Mouse (Mus musculus) frontal cortex, postnatal 10 days (tissue): ENCODE results near the gene Tpcn1.

Experiments
- DNase-seq, 2 experiments: peaks; one replicate each; pipeline ENCODE4 v3.0.0; 2022; ENCODE audit warnings: low spot score in 2 of 2, mixed read lengths in 1 of 2

The Tpcn1 gene

DNA sequence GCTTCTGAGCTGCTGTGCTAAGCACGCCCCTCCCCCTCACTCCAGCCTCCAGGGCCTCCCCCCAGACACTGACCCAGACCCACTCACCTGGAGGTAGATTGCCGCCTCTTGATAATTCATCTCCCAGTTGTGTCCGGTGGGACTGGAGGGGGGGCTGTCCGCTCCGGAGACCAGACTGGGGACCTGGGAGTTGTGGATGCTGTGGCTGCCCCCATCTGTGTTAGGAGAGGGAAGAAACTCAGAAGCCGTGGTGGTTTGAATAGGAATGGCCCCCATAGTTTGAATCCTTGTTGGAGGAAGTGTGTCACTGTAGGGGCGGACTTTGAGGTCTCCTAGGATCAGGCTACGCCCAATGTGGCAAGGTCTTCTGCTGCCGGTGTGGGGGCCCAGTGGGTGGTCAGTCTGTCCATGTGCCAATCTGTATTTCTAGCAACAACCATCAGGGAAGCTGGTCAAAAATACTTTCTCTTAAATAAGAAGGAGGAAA is 28.3 kb downstream of the Tpcn1 start:
- no peak for DNase-seq

DNA sequence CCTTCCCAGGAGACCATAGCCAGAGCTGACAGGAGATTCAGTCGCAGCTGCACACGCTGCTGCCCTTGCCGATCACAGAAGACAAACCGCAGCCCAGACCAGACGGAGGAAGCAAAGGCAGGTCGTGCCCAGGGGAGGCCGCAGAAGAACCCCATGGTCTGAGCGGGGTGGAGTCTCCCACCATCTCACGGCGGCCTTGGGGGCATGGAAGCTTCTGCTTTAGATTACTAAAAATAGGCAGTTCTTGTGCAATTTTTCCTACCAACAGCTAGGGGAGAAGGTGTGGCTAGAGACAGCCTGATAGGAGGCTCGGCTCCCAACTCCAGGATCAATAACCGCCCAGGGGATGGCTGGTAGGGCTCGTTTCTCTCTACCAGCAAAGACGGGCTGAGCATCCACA is 29.7 kb downstream of the Tpcn1 start:
- no peak for DNase-seq

DNA sequence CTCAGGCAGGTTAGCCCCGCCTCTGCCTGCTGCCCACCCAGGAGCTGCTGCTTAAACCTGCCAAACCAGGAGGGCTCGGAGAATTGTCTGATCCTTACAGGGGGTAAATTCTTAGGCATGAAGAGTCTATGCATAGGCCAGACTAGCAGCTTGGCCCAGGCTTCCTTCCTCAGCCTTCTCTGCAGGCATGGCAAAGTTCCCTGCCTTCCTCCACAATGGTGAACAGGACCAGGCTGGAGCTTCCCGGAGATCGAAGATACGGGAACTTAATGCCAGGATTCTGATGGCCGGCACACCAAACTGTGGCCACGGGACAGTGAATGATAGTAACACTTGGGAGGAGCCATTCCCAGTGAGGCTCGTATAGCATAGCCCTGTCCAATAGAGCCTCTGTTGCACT is 30.4 kb downstream of the Tpcn1 start:
- no peak for DNase-seq

DNA sequence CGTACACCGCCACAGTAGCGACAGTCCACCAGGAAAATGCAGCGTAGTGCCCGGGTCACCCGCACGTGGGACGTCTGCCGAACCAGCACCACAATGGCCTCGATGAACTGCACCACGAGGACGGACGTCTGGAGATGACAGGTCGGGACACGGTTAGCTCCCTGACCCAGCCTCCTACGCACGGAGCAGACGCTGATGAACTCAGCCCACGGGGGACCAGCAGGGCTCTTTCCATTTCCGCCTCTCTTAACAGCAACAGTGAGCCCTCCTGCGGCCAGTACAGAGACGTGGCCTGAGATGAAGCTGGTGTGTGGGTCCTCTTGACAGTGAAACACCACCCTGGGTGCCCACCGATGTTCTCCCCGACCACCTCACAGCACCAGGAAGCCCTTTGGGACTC is 32.6 kb downstream of the Tpcn1 start:
- DNase-seq = no peak

DNA sequence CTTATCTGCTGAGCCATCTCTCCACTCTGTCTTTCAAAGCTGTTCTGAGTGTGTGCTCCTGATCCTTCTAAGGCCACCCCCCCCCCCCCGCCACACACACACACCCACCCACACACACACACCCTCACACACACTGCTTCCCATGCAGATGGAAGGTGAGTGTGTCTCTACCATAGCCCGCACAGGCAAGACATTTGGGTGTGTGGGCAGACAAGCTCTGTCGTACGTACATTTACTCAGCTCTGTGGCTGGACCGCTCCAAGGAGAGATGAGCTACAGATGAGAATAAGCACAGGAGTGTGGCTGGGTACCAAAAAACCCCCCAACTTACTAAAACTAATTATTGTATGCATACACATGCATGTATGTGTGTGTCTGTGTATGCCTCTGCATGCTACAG is 37.8 kb downstream of the Tpcn1 start:
- no peak for DNase-seq

DNA sequence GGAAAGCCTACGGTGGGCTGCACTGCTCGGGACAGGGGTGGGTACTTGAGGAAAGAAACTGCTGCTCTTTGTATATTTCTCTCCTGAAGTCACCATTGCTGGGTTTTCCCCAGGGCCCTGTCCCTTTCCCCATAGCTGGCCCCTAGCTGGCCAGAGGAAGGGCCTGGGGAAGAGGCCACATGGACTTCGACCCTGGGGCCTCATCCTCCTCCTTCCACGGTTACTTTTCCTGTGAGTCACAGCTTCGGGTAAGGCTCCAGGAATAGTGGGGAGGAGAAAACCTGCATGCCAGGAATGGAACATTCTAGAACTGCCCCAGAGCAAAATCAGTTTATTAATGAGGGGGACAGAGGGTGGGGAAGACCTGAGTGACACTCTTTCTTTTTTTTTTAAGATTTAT is 38.3 kb downstream of the Tpcn1 start:
- DNase-seq = no peak

DNA sequence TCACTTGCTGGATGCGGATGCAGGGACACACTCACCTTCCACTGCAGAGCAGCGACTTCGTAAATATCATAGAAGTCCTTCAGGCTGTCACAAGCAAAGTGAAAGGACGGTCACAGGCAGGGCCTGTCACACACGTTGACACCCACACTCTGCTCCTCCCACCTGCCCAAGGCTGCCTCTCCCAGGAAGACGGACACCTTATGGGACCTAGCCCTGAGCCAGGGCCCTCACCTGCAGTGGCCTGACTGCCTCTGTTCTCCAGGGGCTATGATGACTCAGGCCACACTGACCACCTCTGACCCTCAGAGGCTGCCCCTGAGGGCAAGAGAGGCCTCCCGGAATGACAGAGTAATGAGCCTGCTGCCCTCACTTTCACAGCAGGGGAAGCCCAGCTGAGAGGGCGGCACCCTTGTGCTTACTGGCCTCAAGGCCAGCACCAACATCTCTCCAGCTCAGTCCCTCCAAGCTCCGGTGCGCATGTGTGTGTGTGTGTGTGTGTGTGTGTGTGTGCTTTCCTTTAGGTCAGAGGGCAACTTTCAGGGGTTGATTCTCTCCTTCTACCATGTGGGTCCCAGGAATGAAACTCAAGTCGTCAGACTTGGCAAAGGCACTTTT is 40.1 kb downstream of the Tpcn1 start:
- DNase-seq = no peak

DNA sequence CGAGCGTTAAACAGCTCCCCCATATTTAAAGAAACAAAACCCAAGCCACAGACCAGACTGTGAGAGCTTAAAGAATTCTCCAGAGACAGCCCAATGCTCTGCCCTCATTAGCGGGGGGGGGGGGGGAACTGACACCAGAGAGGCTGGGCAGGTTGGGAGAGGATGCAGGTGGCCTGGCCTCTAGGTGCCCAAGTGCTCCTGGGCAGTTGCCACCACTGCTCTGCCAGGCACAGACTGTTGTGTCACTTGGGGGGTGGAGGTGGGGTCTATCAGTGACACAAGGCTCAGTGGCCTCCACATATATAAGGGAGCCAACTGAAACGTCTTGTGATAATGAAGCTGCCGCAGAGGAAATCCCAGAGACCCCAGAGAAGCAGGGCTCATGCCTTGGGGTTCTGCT is 51.8 kb downstream of the Tpcn1 start:
- no peak for DNase-seq

DNA sequence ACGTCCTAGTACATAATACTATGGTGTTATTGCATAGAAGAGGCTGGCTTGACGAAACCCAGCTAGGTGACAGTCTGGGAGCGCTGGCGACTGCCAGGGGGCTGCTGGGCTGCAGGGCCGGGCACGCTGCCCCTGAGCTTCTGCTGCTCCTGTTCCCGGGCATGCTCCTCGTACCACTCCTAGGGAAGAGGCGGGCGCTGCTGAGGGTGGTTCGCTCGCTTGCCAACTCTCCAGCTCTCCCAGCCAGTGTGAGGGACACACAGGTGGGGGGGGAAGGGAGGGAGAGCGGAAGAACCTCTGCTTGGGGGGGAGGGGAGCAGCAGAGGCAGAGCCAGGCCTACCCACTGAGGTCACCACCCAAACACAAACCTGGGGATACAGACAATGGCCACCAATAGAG is 52.4 kb downstream of the Tpcn1 start:
- no peak for DNase-seq

DNA sequence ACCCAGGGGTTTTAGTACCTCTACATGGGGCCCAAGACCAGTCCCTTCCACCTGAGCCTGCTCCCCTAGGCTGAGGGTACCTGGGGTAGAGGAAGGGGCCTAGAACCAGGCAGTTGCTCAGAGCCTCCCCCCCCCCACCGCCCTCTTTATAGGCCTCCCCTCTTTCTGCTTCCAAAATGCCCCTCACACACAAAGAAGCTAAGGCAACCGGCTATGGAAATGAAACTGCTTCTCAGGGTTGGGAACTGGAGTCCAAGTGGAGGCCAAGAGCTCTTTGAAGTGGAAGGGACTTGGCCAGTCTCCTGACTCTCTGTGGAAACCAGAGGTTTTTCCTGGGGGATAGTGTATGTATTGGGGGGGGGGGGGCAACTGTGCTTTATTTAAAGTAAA is 53.8 kb downstream of the Tpcn1 start:
- no peak for DNase-seq

DNA sequence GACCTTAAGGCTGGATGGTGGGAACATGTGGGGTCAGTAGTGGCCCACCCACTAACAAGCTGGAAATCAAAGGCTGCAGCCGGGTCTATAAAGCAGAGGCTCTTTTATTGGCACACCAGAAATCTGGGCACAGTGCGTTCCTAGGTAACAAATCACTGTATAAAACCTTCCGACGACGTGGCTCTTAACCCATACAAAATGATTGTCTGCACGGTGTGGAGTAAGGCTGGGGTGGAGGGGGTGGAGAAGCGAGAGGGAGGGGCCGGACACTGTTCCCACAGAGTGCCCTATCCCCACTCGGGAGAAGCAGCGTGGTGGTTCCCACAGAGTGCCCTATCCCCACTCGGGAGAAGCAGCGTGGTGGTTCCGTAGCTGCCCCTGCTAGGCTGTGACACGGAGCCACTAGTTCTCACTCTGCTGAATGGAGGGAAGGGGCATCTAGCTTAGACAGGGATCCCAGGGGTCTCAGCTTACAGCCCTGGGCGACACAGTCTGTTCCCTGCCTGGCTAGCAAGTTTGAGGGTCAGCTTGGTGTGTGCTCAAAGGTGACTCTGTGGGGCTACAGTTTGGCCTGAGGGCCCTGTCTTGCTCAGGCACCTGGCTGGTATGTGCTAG is 54.3 kb downstream of the Tpcn1 start:
- DNase-seq = no peak

DNA sequence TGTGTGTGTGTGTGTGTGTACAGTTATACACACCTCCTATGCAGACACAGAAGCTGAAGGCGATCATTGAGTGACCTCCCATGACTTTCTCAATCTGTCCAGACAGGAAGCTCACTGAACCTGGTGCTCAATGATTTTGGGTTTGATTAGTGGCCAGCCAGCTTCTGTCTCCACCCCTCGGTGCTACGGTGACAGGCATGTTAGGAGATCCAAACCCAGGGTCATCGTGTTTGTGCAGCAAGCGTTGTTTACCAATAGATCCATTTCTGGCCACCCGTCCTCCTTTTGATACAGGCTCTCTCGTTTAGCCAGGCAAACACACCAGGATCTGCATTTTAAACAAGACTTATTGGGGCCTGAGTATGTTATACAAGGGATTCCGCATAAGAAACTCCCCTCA is 56.8 kb downstream of the Tpcn1 start:
- DNase-seq = no peak

DNA sequence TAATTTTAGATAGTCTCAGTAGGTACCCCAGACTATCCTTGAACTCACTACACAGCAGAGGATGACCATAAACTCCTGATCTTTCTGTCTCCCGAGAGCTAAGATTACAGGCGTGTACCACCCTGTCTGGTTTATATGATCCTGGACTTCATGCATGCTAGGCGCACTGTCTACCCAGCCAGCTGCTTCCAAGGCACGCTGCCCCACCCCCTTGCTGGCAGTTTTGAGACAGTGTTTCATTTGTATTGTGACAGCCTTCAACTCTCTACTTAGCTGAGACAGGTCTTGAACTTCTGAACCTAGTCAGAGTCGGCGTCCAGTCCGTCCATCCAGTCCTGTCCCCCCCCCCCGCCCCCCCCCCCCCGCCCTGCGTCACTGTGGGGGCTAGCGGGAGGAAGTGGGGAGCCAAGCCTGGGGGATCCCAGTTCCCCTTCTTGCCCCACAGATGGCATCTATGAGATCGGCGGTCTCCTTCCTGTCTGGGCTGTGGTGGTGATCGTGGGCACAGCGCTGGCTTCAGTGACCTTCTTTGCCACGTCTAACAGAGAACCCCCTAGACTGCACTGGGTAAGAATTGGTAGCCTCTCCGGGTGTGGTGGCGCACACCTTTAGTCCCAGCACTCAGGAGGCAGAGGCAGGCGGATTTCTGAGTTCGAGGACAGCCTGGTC is 61.0 kb downstream of the Tpcn1 start:
- DNase-seq = no peak

DNA sequence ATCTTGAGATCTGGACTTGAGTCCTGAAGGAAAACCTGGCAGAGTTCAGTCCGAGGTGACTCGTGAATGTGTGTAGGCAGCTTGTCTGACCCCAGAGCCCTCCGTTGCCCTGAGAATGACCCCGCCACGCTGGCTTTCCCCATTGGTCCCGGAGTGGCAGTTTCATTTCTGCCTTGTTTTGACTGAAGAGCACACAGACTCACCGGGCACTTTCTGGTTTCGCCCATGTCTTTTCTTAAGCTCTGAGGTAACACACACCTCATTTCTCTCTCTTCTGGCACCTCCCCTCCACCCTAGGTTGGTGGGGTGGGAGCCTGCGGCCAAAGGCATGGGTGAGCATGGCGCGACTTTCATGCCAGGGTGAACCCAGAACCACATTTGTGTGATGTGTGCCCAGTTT is 62.2 kb downstream of the Tpcn1 start:
- DNase-seq = no peak

DNA sequence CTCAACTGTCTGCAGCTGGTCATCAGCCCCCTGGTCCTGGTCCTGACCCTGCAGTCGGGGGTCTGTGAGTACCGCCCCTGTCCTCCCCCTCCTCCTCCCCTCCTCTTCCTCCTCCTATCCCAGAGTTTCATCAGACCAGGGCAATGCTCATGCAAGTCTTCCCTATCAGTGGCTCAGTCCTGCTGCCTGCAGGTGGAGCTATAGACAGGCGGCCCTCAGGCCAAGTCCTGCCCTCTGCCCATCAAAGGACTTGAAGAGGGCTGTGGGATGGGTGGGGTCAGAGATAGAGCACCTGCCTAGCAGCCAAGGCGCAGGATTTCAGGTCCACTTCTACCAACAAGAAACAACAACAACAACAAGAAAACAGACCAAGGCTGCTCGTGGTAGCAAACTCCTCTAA is 62.7 kb downstream of the Tpcn1 start:
- no peak for DNase-seq

DNA sequence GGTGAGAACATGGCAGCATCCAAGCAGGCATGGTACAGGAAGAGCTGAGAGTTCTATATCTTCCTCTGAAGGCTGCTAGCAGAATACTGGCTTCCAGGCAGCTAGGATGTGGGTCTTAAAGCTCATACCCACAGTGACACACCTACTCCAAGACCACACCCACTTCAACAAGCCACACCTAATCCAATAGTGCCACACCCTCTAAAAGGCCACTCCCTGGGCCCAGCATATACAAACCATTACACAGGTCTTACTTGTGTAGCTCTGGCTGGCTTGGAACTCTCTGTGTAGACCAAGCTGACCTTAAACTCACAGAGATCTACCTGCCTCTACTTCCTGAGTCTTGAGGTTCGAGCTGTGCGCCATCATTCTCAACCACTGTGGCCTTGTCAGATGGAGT is 63.7 kb downstream of the Tpcn1 start:
- DNase-seq = no peak

DNA sequence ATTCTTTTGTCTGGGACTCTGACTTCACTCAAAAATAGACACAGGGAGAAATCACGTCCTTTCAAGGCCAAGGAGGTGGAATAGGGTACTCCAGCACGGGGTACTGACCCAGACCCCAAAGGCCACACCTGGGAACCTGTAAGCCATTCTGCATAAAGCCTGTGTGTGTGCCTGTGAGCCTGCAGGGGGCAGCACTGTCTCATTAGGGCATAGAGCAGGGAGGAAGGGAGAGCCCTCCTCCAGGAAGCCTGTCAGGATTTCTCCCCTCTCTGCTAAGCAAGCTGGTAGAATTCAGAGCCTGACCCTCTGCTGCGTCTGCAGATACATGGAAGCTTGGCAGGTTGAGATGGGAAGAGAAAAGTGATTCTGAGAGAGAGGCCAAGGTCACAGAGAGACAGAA is 65.8 kb downstream of the Tpcn1 start:
- DNase-seq = no peak

DNA sequence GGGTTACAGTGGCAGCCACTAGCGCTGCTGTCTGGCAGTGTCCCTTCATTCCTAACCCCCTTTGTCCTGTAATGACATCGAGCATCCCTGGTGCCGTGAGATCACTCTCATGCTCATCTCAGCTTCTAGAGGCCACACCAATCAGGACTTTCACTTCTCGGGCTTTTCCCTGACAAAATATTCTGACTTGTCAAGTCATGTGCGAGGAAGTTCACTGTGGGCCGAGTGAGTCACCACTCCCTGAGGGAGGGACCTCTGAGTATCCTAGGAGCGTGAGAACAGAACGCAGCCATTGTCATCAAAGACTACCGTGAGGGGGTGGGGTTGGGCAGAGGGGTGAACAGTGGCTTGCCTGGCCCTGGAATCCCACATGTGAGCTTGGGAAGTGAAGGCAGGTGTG is 70.9 kb downstream of the Tpcn1 start:
- DNase-seq = no peak

DNA sequence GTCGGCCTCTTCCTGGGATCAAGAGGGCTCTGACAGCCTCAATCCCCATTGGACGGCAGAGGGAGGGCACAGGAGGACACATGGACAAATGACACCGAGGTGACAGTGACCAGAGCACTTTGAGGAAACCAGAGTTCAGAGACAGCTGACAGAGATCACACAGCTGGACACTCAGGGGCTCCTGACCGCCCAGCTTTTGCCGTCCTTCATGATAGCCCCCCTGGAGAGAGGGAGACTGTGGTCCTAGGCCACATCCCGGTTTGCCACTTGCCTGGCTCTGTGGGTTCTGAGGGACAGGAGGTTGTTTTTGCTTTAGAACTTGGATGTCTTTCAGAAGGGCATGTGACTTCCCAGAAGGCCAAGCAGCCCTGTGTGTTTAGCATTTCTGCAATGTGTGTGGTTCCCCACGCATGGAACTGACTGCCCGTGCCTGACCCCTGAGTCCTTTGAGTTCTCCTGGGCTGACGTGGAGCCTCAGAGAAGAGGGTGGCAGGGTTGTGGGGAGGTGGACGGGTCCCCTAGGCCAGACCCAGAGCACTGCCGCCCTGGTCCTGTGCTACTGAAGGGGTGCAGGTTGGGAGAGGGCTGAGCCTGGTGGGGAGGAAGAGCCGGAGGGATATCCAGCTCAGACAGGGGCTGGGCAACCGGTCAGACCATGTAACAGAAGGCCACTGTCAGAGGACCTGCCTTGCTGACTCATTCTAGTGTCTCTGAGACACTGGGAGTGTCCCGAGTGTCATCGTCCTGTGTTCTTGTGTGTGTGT is 72.1 kb downstream of the Tpcn1 start:
- DNase-seq = no peak

DNA sequence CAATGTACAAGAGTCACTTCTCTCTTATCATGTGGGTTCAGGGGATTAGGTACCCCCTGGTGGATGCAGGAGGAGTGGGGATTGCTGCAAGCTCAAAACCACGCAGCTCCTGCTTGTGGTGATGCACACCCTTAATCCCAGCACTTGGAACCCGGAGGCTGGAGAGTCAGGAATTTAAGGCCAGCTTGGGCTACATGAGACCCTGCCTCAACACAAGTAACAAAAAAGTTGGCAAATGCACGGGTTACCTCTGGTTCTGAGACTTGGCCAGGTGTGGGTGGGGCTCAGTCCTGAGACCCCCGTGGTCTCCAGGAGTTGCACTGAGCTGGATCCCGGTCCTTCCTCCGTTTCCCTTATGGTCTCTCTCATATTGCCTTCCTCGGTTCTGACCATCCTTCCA is 73.0 kb downstream of the Tpcn1 start:
- DNase-seq = no peak

DNA sequence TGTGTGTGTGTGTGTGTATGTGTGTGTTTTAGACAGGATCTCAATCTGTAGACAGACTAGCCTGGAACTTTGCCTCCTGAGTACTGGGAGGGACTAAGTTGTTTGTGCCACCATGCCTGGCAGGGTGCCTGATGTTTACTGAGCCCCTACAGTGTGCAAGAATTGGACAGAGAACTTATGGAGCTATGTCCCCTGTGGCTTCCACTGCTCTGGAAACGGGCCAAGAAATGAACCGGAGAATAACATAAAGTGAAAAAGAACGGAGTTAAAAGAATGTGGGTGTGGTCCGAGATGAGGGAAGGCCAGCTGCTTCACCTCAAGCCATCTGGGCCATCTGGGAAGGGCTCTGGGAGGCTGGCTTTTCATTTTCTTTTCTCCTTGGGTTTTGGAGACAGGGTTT is 73.7 kb downstream of the Tpcn1 start:
- no peak for DNase-seq

DNA sequence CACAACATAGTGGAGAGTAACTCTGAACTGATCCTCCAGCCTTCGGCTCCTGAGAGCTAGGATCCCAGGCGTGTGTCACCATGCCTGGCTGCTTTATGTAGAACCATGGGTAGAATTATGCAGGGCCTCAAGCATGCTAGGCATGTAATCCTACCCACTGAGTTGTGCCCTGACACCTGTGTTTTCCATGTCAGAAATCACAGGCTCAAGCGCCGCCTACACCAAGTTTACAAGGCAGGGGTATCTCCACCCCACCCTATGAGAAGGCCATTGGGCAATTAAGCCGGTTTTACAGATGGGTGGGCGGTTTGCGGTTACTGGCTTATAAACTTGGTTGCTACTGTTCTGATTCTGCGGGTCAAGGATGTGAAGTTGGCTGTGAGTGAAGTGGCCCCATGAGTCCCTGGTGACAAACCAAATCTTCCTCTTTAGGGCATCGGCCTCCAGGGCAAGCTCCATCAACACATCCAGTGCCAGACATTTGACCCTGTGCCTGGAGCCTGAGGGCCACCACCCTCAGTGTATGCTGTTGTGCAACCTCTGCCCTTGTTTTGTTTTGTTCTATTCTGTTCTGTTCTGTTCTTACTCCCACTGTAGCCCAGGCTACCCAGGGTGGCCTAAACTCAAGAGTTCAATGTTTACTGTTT is 74.3 kb downstream of the Tpcn1 start:
- DNase-seq = no peak
